Mouse (Mus musculus) adrenal gland, postnatal 14 days (tissue): ENCODE measurements at regions not wholly inside any gene's neighbourhood (a gene's known extent, or its start where the extent isn't known, plus 50 kb on each side); places are given as distances from the start of the nearest gene placed in this dataset.

Experiments used
- DNase-seq: peaks from one replicate; pipeline ENCODE4 v3.0.0; 2021; ENCODE audit warnings: mixed read lengths

DNA sequence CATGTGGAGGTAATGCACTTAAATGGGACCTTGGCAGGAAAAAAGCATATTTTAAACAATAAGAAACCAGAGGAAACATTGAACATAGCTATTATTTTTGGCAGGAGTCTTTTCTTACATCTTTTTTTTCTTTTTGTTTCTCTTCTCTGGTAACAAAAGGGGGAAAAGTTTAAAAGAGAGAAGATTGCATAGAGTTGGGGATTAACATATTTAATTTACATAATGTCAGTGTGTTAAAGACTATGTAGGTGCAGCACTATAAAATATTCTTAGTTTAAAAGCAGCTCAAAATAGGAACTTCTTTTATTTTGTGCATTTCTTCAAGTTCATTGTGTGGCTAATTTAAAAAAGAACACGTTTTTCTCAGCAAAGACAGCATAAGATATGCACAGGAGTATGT, 1087.5 kb downstream of the Cdh11 start:
- no peak for DNase-seq

DNA sequence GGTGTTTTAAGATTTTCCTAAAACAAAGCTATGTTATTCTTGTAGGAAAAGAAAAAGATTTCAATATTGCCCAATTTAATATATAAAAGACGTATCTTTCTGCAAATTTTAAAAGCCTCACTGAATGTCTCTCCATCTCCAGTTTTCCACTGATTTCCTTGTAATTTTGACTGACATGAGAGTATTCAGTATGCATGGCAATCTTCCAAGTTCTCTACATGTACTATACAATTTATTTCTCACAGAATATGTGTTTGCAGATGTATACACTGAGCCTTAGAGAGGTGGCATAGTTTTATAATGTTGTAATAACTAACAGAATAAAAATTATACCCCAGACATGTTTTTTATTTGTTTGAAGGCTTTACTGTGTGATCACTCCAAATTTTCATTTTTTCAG, 1094.5 kb downstream of the Cdh11 start:
- DNase-seq: no peak

DNA sequence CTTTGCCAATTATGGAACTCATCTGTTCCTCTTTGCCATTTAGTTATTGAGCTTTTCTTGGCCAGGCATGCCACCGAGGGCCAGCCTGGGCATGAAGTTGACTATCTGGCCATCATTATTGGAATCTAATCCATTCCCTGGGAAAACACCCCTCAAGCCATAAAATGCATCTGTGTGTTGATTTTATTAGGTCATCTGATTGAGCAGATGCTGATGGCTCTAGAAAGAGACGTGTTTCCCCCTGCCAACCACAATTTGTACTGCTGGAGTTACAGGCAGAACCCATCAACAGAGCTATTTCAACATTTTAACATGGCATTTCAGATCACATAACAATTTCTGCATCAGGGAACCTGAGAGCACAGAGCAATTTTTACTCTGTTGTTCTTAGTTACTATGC, 1116.5 kb downstream of the Cdh11 start:
- no peak for DNase-seq

- no peak for DNase-seq
Observed at GRCm38 (mm10) chr8:101662874-101663273, 1122.6 kb downstream of the Cdh11 start.

DNA sequence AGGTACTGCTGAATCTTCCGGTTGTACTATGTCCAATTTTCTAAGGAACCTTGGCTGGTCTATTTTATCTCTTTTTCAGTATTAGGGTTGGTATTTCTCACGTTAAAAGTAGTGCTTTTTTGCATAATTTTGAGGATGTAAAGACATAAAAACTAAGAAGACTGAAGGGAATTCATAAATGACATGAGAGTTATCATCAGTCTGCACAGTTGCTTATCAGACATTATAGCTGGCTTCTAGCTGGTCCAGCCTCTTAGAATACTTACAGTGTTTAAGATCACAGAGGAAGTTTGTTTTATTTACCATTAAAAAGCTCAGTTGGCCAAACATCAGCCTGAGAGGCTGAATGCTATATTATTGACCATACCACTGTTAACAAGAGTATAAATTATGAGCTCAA, 1130.2 kb downstream of the Cdh11 start:
- DNase-seq: no peak

GRCm38 (mm10) chr8:101628816-101629215, 1156.6 kb downstream of the Cdh11 start:
- peak; percentile 5 for DNase-seq

GRCm38 (mm10) chr8:101621941-101622340, 1163.5 kb downstream of the Cdh11 start:
- no peak for DNase-seq

- no peak for DNase-seq
Observed at GRCm38 (mm10) chr8:101591115-101591514, 1194.3 kb downstream of the Cdh11 start.

- DNase-seq: no peak
Observed at GRCm38 (mm10) chr8:101590639-101591038, 1194.8 kb downstream of the Cdh11 start.

DNA sequence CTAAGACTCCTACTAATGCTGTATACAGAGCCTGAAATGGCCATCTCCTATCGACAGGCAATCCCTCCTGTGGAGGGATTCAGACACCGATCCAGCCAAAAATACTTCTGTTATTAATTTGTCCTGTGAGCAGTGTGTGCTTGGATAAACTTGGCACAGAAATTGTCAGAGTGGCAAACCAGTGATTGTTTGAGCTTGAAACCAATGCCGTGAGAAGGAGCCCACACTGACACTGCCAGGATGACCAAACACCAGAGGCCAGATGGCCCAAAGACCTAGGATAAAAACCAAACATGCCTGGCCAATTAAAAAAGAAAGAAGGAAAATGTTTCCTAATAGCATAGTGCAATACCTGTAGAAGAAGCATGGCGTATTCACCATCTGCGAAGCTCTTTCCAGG, 1221.0 kb downstream of the Cdh11 start:
- DNase-seq: no peak

GRCm38 (mm10) chr8:101522758-101523157, 1262.7 kb downstream of the Cdh11 start:
- no peak for DNase-seq

DNA sequence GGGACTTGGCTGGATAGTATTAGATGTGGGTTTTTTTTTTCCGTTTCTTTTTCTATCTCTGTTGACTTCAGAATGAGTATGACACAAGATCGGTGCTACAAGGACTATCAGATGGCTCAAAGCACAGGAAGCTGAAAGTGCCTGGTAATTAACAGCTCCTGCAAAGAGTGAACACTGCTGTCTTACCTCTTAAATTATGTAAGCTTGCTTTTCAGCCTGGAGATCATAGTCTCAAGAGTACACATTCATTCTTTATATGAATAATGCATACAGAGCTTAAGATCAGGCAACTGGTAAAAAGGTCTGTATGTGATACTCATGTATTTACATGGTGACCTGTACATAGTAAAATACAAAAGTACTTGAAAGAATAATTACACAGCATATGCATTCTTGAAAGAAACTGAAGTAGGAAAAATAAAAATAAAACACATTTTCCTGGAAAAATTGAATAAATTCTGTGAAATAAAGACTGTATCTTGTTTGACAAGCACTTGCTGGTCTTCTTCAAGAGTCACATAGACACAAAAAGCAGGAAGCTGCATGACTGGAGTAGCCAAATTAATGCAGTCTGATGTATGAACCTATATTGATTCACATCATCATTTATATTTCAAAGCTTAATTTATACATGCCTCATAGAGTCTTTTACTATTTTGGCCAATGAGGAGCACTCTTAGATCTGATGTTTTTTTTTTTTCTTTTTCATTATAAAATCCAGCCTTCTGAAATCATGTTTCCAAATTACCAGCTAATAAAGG, 1306.7 kb downstream of the Cdh11 start:
- DNase-seq: no peak

GRCm38 (mm10) chr8:101466363-101466762, 1319.1 kb downstream of the Cdh11 start:
- DNase-seq: no peak

GRCm38 (mm10) chr8:101462515-101462914, 1322.9 kb downstream of the Cdh11 start:
- no peak for DNase-seq

GRCm38 (mm10) chr8:101444730-101445129, 1340.7 kb downstream of the Cdh11 start:
- DNase-seq: no peak

DNA sequence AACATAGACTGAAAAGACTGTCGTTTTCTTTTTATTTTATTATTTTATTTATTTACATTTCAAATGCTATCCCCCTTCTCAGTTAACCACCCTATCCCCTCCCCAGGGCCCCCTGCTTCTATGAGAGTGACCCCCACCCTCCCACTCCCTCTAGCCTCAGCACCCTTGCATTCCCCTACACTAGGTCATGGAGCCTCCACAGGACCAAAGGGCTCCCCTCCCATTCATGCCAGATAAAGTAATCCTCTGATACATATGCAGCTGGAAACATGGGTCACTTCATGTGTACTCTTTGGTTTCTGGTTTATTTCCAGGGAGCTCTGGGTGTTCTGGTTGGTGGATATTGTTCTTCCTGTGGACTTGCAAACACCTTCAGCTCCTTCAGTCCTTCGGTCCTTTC, 1342.9 kb downstream of the Cdh11 start:
- no peak for DNase-seq

- no peak for DNase-seq
Observed at GRCm38 (mm10) chr8:101435691-101436090, 1349.8 kb downstream of the Cdh11 start.
